30 mouse cellular contexts compared by ENCODE assay signal in genomic region chr9:60708606-60709005, GRCm38 (mm10). TPM values are rescaled to one million over a fixed set of nuclear protein-coding genes. Genes with fewer than 3 reads are reported as not detected.
"Had no signal": no experiment of that assay in that cellular context is flagged by ENCODE, and none has a peak within 500 bp of the region (broad histone marks: within the 10 kb centered on the region; RNA-seq: fewer than 3 reads in every experiment).

No protein-coding gene starts in this region.

- H3K9me3 ChIP-seq: heart, embryonic 12.5 days; heart, embryonic 13.5 days; heart, embryonic 15.5 days; hindbrain, embryonic 10.5 days; hindbrain, embryonic 12.5 days; hindbrain, embryonic 13.5 days; hindbrain, embryonic 15.5 days; intestine, embryonic 15.5 days; kidney, embryonic 15.5 days had no signal

- H3K4me3 ChIP-seq: heart, embryonic 12.5 days; heart, embryonic 13.5 days; heart, embryonic 15.5 days; hindbrain, embryonic 10.5 days; hindbrain, embryonic 12.5 days; hindbrain, embryonic 13.5 days; hindbrain, embryonic 15.5 days; intestine, embryonic 15.5 days; kidney, embryonic 15.5 days; layer of hippocampus, adult 2 months; left cerebral cortex, adult 2 months had no signal

- H3K27ac ChIP-seq: heart, embryonic 13.5 days; heart, embryonic 15.5 days; hindbrain, embryonic 10.5 days; hindbrain, embryonic 12.5 days; hindbrain, embryonic 13.5 days; hindbrain, embryonic 14.5 days; hindbrain, embryonic 15.5 days; hindbrain, postnatal 0 days; intestine, embryonic 15.5 days; kidney, embryonic 15.5 days; kidney, postnatal 0 days; layer of hippocampus, adult 2 months; left cerebral cortex, adult 2 months had no signal

- DNase-seq: heart, postnatal 14 days; heart, postnatal 36 days; heart, postnatal 4 days; kidney, adult 11 months; kidney, adult 18-20 months; kidney, adult 2 months; kidney, adult 8-10 months; kidney, adult 9 months; kidney, postnatal 10 days; kidney, postnatal 14 days; kidney, postnatal 25 days; kidney, postnatal 36 days; kidney, postnatal 4 days; layer of hippocampus, adult 9-11 months; layer of hippocampus, postnatal 36 days had no signal

- H3K36me3 ChIP-seq: heart, embryonic 12.5 days; heart, embryonic 13.5 days; heart, embryonic 15.5 days; hindbrain, embryonic 10.5 days; hindbrain, embryonic 12.5 days; hindbrain, embryonic 13.5 days; hindbrain, embryonic 15.5 days; intestine, embryonic 15.5 days; kidney, embryonic 15.5 days had no signal

- H3K27me3 ChIP-seq: hindbrain, embryonic 15.5 days; intestine, embryonic 15.5 days had no signal

RNA-seq across cellular contexts. Expression of gene Larp6, which starts 4.2 kb away (rescaled TPM):
- polyA plus RNA-seq: inflammation-experienced regulatory T-cells, adult 6 months had no signal
